Comparison of ENCODE assay signal across 9 mouse cellular contexts in the genomic region with DNA sequence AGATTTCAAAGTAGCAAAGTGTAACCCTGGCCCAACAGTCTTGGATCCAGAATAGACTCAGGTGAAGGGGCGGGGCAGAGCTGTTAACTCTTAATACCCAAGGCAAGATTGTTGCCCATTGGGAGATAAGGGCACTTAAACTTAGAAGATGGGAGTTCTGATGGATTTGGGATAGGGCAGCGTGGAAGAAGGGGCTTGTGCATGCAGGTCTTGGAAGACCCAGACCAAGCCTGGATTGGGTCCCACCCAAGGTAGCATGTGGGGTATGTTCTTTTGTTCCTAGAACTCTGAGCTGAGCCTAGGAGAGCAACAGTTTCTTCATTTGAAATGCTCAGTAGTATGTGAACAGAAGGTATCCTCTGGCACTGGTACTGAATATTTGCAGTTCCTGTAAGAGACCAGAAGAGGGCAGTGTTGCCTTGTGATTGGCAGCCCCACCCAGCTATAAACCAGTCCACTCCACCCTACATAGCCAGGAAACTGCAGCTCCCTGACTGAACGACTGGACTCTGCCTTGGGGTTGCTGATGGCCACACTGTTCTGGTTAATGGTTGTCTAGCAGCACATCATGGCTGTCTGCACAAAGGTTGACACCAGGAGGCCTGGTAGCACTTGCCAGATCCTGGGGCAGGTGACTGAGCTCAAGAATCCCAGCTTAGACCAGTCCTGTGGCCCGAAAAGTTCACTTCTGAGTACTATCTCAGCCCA. TPM values are rescaled to one million over a fixed set of nuclear protein-coding genes. Genes with fewer than 3 reads are reported as not detected.
DNase-seq lines count a peak whose midpoint lies in the region; ATAC-seq and TF ChIP-seq lines count a peak whose summit lies in the region.
"Had no signal": no experiment of that assay in that cellular context is flagged by ENCODE, and none has a peak within 500 bp of the region (broad histone marks: within the 10 kb centered on the region; RNA-seq: fewer than 3 reads in every experiment).

No protein-coding gene starts in this region.

- TF ChIP-seq CTCF in ES-Bruce4 (IDR thresholded peaks at IDR 0.05; ENCODE audit: low read depth, low read length), result peak; percentile 78
- TF ChIP-seq CTCF in kidney, postnatal 0 days (IDR thresholded peaks at IDR 0.05; ENCODE audit: low read depth), result peak; percentile 98

- no peak overlapping the region for H3K9ac ChIP-seq in ES-Bruce4 (ENCODE audit: low read depth, poor library complexity, severe bottlenecking)
- H3K9ac ChIP-seq in embryonic facial prominence, embryonic 11.5 days (replicated peaks; ENCODE audit: low read length), result no peak overlapping the region
- H3K9ac ChIP-seq in kidney, postnatal 0 days (ENCODE audit: low read depth, low read length), result no peak overlapping the region
- H3K9ac ChIP-seq in liver, embryonic 12.5 days, result 0 out of 2 replicates have a peak overlapping the region, but pooled peaks have one; percentile 18
- H3K9ac ChIP-seq: neural tube, embryonic 12.5 days had no signal

- H3K4me1 ChIP-seq in ES-Bruce4 (ENCODE audit: control insufficient read depth, insufficient read depth, low read length), result peaks cover 2% of the 10 kb centered on the region
- H3K4me1 ChIP-seq in embryonic facial prominence, embryonic 11.5 days (ENCODE audit: control insufficient read depth, insufficient read depth, low read length), result peaks cover 7% of the 10 kb centered on the region
- H3K4me1 ChIP-seq in heart, embryonic 10.5 days, result peaks cover 47% of the 10 kb centered on the region
- peaks cover 29% of the 10 kb centered on the region for H3K4me1 ChIP-seq in kidney, postnatal 0 days (replicated peaks; ENCODE audit: insufficient read depth, low read length)
- H3K4me1 ChIP-seq in liver, embryonic 12.5 days, result peaks cover 91% of the 10 kb centered on the region

- no peaks in the 10 kb centered on the region for H3K27me3 ChIP-seq in ES-Bruce4 (ENCODE audit: control insufficient read depth, insufficient read depth, low read length, poor library complexity, severe bottlenecking)
- H3K27me3 ChIP-seq in embryonic facial prominence, embryonic 11.5 days (ENCODE audit: control insufficient read depth, insufficient read depth, low read length), result no peaks in the 10 kb centered on the region
- H3K27me3 ChIP-seq in heart, embryonic 10.5 days (ENCODE audit: insufficient read depth, poor library complexity, severe bottlenecking), result no peaks in the 10 kb centered on the region
- H3K27me3 ChIP-seq in kidney, postnatal 0 days (ENCODE audit: insufficient read depth, low read length), result no peaks in the 10 kb centered on the region
- no peaks in the 10 kb centered on the region for H3K27me3 ChIP-seq in liver, embryonic 12.5 days (replicated peaks)
- H3K27me3 ChIP-seq: neural tube, embryonic 12.5 days had no signal

- WGBS in embryonic facial prominence, embryonic 11.5 days, result 58% methylated on average over 4 of the region's 4 CpGs
- WGBS in heart, embryonic 10.5 days, result 59% methylated on average over 4 of the region's 4 CpGs
- 61% methylated on average over 4 of the region's 4 CpGs for WGBS in kidney, postnatal 0 days
- 58% methylated on average over 4 of the region's 4 CpGs for WGBS in liver, embryonic 12.5 days (ENCODE audit: insufficient replicate concordance)

- no peaks in the 10 kb centered on the region for H3K9me3 ChIP-seq in ES-Bruce4 (replicated peaks; ENCODE audit: control insufficient read depth, insufficient read depth, low read length, poor library complexity, severe bottlenecking)
- no peaks in the 10 kb centered on the region for H3K9me3 ChIP-seq in embryonic facial prominence, embryonic 11.5 days (replicated peaks; ENCODE audit: control insufficient read depth, low read length)
- H3K9me3 ChIP-seq in heart, embryonic 10.5 days, result no peaks in the 10 kb centered on the region
- no peaks in the 10 kb centered on the region for H3K9me3 ChIP-seq in kidney, postnatal 0 days (replicated peaks; ENCODE audit: low read length)
- H3K9me3 ChIP-seq in liver, embryonic 12.5 days (replicated peaks), result no peaks in the 10 kb centered on the region
- H3K9me3 ChIP-seq: neural tube, embryonic 12.5 days had no signal

- DNase-seq in adrenal gland, postnatal 14 days, result peak; percentile 84
- peak; percentile 90 for DNase-seq in embryonic facial prominence, embryonic 11.5 days (ENCODE audit: low spot score)
- peak; percentile 92 for DNase-seq in heart, embryonic 10.5 days (ENCODE audit: low spot score)
- peak; percentile 96 for DNase-seq in kidney, postnatal 0 days (ENCODE audit: low spot score)
- peak; percentile 62 for DNase-seq in neural tube, embryonic 10.5 days (ENCODE audit: extremely low spot score, low spot score)
- DNase-seq in thymus, postnatal 25 days, result peak; percentile 67

- no peak for TF ChIP-seq POLR2A in ES-Bruce4 (IDR thresholded peaks at IDR 0.05; ENCODE audit: insufficient read depth, low read length)

- 0 out of 2 replicates have a peak, but pooled peaks have one; percentile 24 for TF ChIP-seq EP300 in ES-Bruce4 (IDR thresholded peaks at IDR 0.05; ENCODE audit: insufficient read depth, low read depth, low read length)

- H3K4me2 ChIP-seq in embryonic facial prominence, embryonic 11.5 days (ENCODE audit: low read depth, low read length), result no peak overlapping the region
- H3K4me2 ChIP-seq in kidney, postnatal 0 days (ENCODE audit: low read length), result no peak overlapping the region
- H3K4me2 ChIP-seq in liver, embryonic 12.5 days, result no peak overlapping the region
- H3K4me2 ChIP-seq: neural tube, embryonic 12.5 days had no signal

- ATAC-seq in embryonic facial prominence, embryonic 11.5 days (replicated peaks; ENCODE audit: insufficient number of reproducible peaks, low FRiP score, low TSS enrichment, low read depth), result no peak
- ATAC-seq in kidney, postnatal 0 days (replicated peaks; ENCODE audit: low FRiP score, low read depth), result peak; percentile 79
- ATAC-seq in liver, embryonic 12.5 days, result peak; percentile 38

- H3K27ac ChIP-seq in ES-Bruce4 (ENCODE audit: insufficient read depth, low read length), result no peak overlapping the region
- H3K27ac ChIP-seq in embryonic facial prominence, embryonic 11.5 days (replicated peaks; ENCODE audit: low read depth, low read length), result no peak overlapping the region
- H3K27ac ChIP-seq in heart, embryonic 10.5 days, result peak overlapping the region; percentile 39; the same call in 1 of the 2 replicates
- peak overlapping the region; percentile 95 for H3K27ac ChIP-seq in kidney, postnatal 0 days
- peak overlapping the region; percentile 94 for H3K27ac ChIP-seq in liver, embryonic 12.5 days
- H3K27ac ChIP-seq: neural tube, embryonic 12.5 days had no signal

- H3K4me3 ChIP-seq in ES-Bruce4 (ENCODE audit: low read depth, low read length), result no peak overlapping the region
- H3K4me3 ChIP-seq in embryonic facial prominence, embryonic 11.5 days (ENCODE audit: low read depth, low read length), result no peak overlapping the region
- peak overlapping the region; percentile 8; the same call in 1 of the 2 replicates for H3K4me3 ChIP-seq in heart, embryonic 10.5 days
- no peak overlapping the region for H3K4me3 ChIP-seq in kidney, postnatal 0 days (replicated peaks; ENCODE audit: low read depth, low read length)
- no peak overlapping the region for H3K4me3 ChIP-seq in liver, embryonic 12.5 days
- H3K4me3 ChIP-seq: neural tube, embryonic 12.5 days had no signal

- peaks cover 32% of the 10 kb centered on the region for H3K36me3 ChIP-seq in ES-Bruce4 (ENCODE audit: control insufficient read depth, insufficient read depth, low read length, poor library complexity, severe bottlenecking)
- H3K36me3 ChIP-seq in embryonic facial prominence, embryonic 11.5 days (replicated peaks; ENCODE audit: control insufficient read depth, insufficient read depth, low read depth, low read length), result peaks cover 7% of the 10 kb centered on the region; the same call in 1 of the 2 replicates
- H3K36me3 ChIP-seq in heart, embryonic 10.5 days, result peaks cover 48% of the 10 kb centered on the region
- H3K36me3 ChIP-seq in kidney, postnatal 0 days (ENCODE audit: insufficient read depth, low read length), result peaks cover 26% of the 10 kb centered on the region
- H3K36me3 ChIP-seq in liver, embryonic 12.5 days, result peaks cover 51% of the 10 kb centered on the region

RNA-seq across cellular contexts. Expression of a gene that starts 2.4 kb away (rescaled TPM):
- 8.3 TPM in 2 replicates for polyA plus RNA-seq in ES-Bruce4 (2011; ENCODE audit: insufficient read depth, insufficient read length, low read depth, missing spikeins)
- total RNA-seq in adrenal gland, postnatal 14 days (2021), result 50.7 and 64.4 TPM in 2 replicates
- 46.9 and 53.6 TPM in 2 replicates for polyA plus RNA-seq in embryonic facial prominence, embryonic 11.5 days (2014; fragmentation: Nextera tagmentation; extraction: Ambion mirVana)
- polyA plus RNA-seq in heart, embryonic 10.5 days (2016; fragmentation: Nextera tagmentation; extraction: Ambion mirVana), result 55.6 and 56.6 TPM in 2 replicates
- polyA plus RNA-seq in kidney, postnatal 0 days (2015; fragmentation: Nextera tagmentation; extraction: Ambion mirVana), result 121 and 132 TPM in 2 replicates
- polyA plus RNA-seq in liver, embryonic 12.5 days (2016; fragmentation: Nextera tagmentation; extraction: Ambion mirVana), result 47.0 and 54.9 TPM in 2 replicates

RNA-seq across cellular contexts. Expression of a gene that starts 4.8 kb away (rescaled TPM):
- polyA plus RNA-seq in ES-Bruce4 (2011; ENCODE audit: insufficient read depth, insufficient read length, low read depth, missing spikeins), result 83.6 and 90.5 TPM in 2 replicates
- 161 TPM in 2 replicates for total RNA-seq in adrenal gland, postnatal 14 days (2021)
- 161 and 162 TPM in 2 replicates for polyA plus RNA-seq in embryonic facial prominence, embryonic 11.5 days (2014; fragmentation: Nextera tagmentation; extraction: Ambion mirVana)
- polyA plus RNA-seq in heart, embryonic 10.5 days (2016; fragmentation: Nextera tagmentation; extraction: Ambion mirVana), result 259 and 270 TPM in 2 replicates
- polyA plus RNA-seq in kidney, postnatal 0 days (2015; fragmentation: Nextera tagmentation; extraction: Ambion mirVana), result 218 and 224 TPM in 2 replicates
- 161 and 166 TPM in 2 replicates for polyA plus RNA-seq in liver, embryonic 12.5 days (2016; fragmentation: Nextera tagmentation; extraction: Ambion mirVana)

RNA-seq across cellular contexts. Expression of a gene that starts 21.8 kb away (rescaled TPM):
- 10.7 and 11.0 TPM in 2 replicates for polyA plus RNA-seq in ES-Bruce4 (2011; ENCODE audit: insufficient read depth, insufficient read length, low read depth, missing spikeins)
- 19.6 and 23.4 TPM in 2 replicates for total RNA-seq in adrenal gland, postnatal 14 days (2021)
- polyA plus RNA-seq in embryonic facial prominence, embryonic 11.5 days (2014; fragmentation: Nextera tagmentation; extraction: Ambion mirVana), result 52.3 and 60.5 TPM in 2 replicates
- polyA plus RNA-seq in heart, embryonic 10.5 days (2016; fragmentation: Nextera tagmentation; extraction: Ambion mirVana), result 46.0 and 52.2 TPM in 2 replicates
- 32.7 and 35.1 TPM in 2 replicates for polyA plus RNA-seq in kidney, postnatal 0 days (2015; fragmentation: Nextera tagmentation; extraction: Ambion mirVana)
- 22.3 and 24.2 TPM in 2 replicates for polyA plus RNA-seq in liver, embryonic 12.5 days (2016; fragmentation: Nextera tagmentation; extraction: Ambion mirVana)

RNA-seq across cellular contexts. Expression of a gene that starts 31.3 kb away (rescaled TPM):
- 15.0 and 16.1 TPM in 2 replicates for polyA plus RNA-seq in ES-Bruce4 (2011; ENCODE audit: insufficient read depth, insufficient read length, low read depth, missing spikeins)
- 20.6 and 28.1 TPM in 2 replicates for total RNA-seq in adrenal gland, postnatal 14 days (2021)
- polyA plus RNA-seq in embryonic facial prominence, embryonic 11.5 days (2014; fragmentation: Nextera tagmentation; extraction: Ambion mirVana), result 26.7 and 28.5 TPM in 2 replicates
- polyA plus RNA-seq in heart, embryonic 10.5 days (2016; fragmentation: Nextera tagmentation; extraction: Ambion mirVana), result 27.0 and 36.1 TPM in 2 replicates
- polyA plus RNA-seq in kidney, postnatal 0 days (2015; fragmentation: Nextera tagmentation; extraction: Ambion mirVana), result 26.3 and 29.5 TPM in 2 replicates
- polyA plus RNA-seq in liver, embryonic 12.5 days (2016; fragmentation: Nextera tagmentation; extraction: Ambion mirVana), result 31.3 and 32.3 TPM in 2 replicates

RNA-seq across cellular contexts. Expression of a gene that starts 31.3 kb away (rescaled TPM):
- 5.8 and 6.1 TPM in 2 replicates for polyA plus RNA-seq in ES-Bruce4 (2011; ENCODE audit: insufficient read depth, insufficient read length, low read depth, missing spikeins)
- total RNA-seq in adrenal gland, postnatal 14 days (2021), result 53.9 and 58.6 TPM in 2 replicates
- polyA plus RNA-seq in embryonic facial prominence, embryonic 11.5 days (2014; fragmentation: Nextera tagmentation; extraction: Ambion mirVana), result 12.2 and 13.0 TPM in 2 replicates
- polyA plus RNA-seq in heart, embryonic 10.5 days (2016; fragmentation: Nextera tagmentation; extraction: Ambion mirVana), result 16.7 and 17.6 TPM in 2 replicates
- 24.3 and 30.3 TPM in 2 replicates for polyA plus RNA-seq in kidney, postnatal 0 days (2015; fragmentation: Nextera tagmentation; extraction: Ambion mirVana)
- polyA plus RNA-seq in liver, embryonic 12.5 days (2016; fragmentation: Nextera tagmentation; extraction: Ambion mirVana), result 8.1 and 9.6 TPM in 2 replicates

Comparison
In these comparisons a context has a peak if more than half of its experiments do, and no peak if none do; other contexts are left out.
1. H3K27ac ChIP-seq: peak in heart, embryonic 10.5 days (single experiment), kidney, postnatal 0 days (single experiment) and liver, embryonic 12.5 days (single experiment); none in ES-Bruce4 (single experiment) and embryonic facial prominence, embryonic 11.5 days (single experiment).
2. Peak in every context shown above with its lines, with median percentiles within 50 percentile points of each other: DNase-seq.